Mouse (Mus musculus) lung, postnatal 0 days (tissue): ENCODE measurements around the gene Ahdc1.

Experiments used
- CTCF ChIP-seq: IDR thresholded peaks from 2 replicates; pipeline ENCODE4 v1.5.1; 2016; ENCODE audit warnings: antibody characterized with exemption, mild to moderate bottlenecking
- EP300 ChIP-seq: IDR thresholded peaks from 2 replicates; pipeline ENCODE4 v1.6.1; 2016; ENCODE audit warnings: antibody characterized with exemption, mild to moderate bottlenecking, control low read depth

DNA sequence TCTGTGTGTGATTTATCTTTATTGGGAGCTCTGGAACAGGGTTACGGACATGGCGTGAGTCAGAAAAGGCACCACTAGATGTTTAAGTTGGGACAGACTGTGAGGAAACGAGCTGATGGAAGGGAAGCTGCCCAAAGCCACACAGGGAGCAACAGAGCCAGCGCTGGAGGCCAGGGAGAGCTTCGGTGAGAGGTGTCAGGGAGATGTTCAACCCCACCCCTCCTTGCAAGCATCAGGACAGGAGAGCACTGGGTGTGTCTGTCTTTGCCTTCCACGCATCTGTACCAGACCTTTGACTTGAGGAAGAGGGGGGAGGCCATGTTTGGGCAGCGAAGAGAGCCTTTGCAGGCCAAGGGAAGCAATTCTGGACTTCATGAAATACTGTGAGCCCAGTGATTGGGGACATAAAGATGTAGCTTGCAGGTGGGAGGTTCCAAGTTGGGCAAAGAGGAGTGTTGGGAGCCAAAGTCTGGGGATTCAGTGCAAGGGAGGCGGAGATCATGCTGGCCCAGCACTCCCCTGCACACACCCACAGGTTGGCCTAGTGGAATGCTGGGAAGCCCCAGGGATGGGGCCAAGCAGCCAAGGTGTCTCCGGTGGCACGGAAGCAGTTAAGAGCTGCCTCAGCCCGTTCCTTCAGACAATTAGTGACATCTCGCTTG is 35.8 kb downstream of the Ahdc1 start:
- TF ChIP-seq CTCF (no peak), EP300 (no peak)
